Mouse (Mus musculus) MEL (cell line): ENCODE measurements around the gene Tnks1bp1.

Experiments used
- BHLHE40 ChIP-seq: IDR thresholded peaks from 2 replicates; pipeline ENCODE4 v1.6.1; 2012; ENCODE audit warnings: low read depth, mild to moderate bottlenecking, inconsistent platforms, low read length, improper control_type of control experiment, borderline replicate concordance
- CTCF ChIP-seq, 3 experiments: IDR thresholded peaks in 2 of 3; conservative IDR thresholded peaks in 1 of 3; 2 replicates each; pipeline ENCODE4 v1.5.1; 2011 to 2012; ENCODE audit warnings: low read length in 3 of 3, low read depth in 2 of 3, mild to moderate bottlenecking in 2 of 3, improper control_type of control experiment in 1 of 3, inconsistent platforms in 1 of 3, mixed read lengths in 1 of 3, moderate library complexity in 1 of 3; ENCODE audit not compliant: control insufficient read depth in 1 of 3, insufficient read depth in 1 of 3, poor library complexity in 1 of 3, severe bottlenecking in 1 of 3
- GATA1 ChIP-seq: IDR thresholded peaks from 2 replicates; pipeline ENCODE4 v1.6.1; 2011; ENCODE audit warnings: low read depth, low read length, improper control_type of control experiment
- MAFK ChIP-seq: IDR thresholded peaks from 2 replicates; pipeline ENCODE4 v1.6.1; 2011; ENCODE audit warnings: low read depth, mild to moderate bottlenecking, low read length, improper control_type of control experiment, borderline replicate concordance
- MAX ChIP-seq: IDR thresholded peaks from 2 replicates; pipeline ENCODE4 v1.6.1; 2011; ENCODE audit warnings: low read length, improper control_type of control experiment
- MAZ ChIP-seq: IDR thresholded peaks from 2 replicates; pipeline ENCODE4 v1.6.1; 2012; ENCODE audit warnings: low read depth, mild to moderate bottlenecking, inconsistent platforms, low read length, improper control_type of control experiment
- MYB ChIP-seq: IDR thresholded peaks from 2 replicates; pipeline ENCODE4 v1.6.1; 2011; ENCODE audit warnings: mild to moderate bottlenecking, low read depth, low read length, improper control_type of control experiment
- POLR2A ChIP-seq, 2 experiments: IDR thresholded peaks; 2 replicates each; pipeline ENCODE4 v1.6.1; 2011 to 2012; ENCODE audit warnings: low read length in 2 of 2, mild to moderate bottlenecking in 2 of 2, control low read depth in 1 of 2, improper control_type of control experiment in 1 of 2, low read depth in 1 of 2, moderate library complexity in 1 of 2; ENCODE audit not compliant: control insufficient read depth in 1 of 2, insufficient read depth in 1 of 2, poor library complexity in 1 of 2
- POLR2AphosphoS5 ChIP-seq: IDR thresholded peaks from 2 replicates; pipeline ENCODE4 v1.6.1; 2012; ENCODE audit warnings: low read depth, borderline replicate concordance, mild to moderate bottlenecking, inconsistent platforms, low read length, moderate library complexity, mixed read lengths
- RCOR1 ChIP-seq: IDR thresholded peaks from 2 replicates; pipeline ENCODE4 v1.6.1; 2012; ENCODE audit warnings: low read depth, mild to moderate bottlenecking, inconsistent platforms, low read length, improper control_type of control experiment
- TAL1 ChIP-seq: IDR thresholded peaks from 2 replicates; pipeline ENCODE4 v1.6.1; 2012; ENCODE audit warnings: mild to moderate bottlenecking, inconsistent platforms, low read length, moderate library complexity, mixed read lengths
- ZC3H11A ChIP-seq: IDR thresholded peaks from 2 replicates; pipeline ENCODE4 v1.6.1; 2012; ENCODE audit warnings: low read depth, mild to moderate bottlenecking, inconsistent platforms, low read length, improper control_type of control experiment
- ZMIZ1 ChIP-seq: IDR thresholded peaks from 2 replicates; pipeline ENCODE4 v1.6.1; 2012; ENCODE audit warnings: low read depth, mild to moderate bottlenecking, inconsistent platforms, low read length, improper control_type of control experiment, moderate library complexity

GRCm38 (mm10) chr2:85036507-85037046, 11.2 kb upstream of the Tnks1bp1 start:
- no peak for TF ChIP-seq ZC3H11A
- no peak for TF ChIP-seq MAZ
- no peak for TF ChIP-seq POLR2AphosphoS5
- no peak for TF ChIP-seq BHLHE40
- TF ChIP-seq CTCF (IDR thresholded peaks at IDR 0.05 in 2 of 3, conservative IDR thresholded peaks at IDR 0.05 in 1 of 3; ENCODE audit: control insufficient read depth in 1 of 3, insufficient read depth in 1 of 3, low read depth in 2 of 3, low read length in 3 of 3, poor library complexity in 1 of 3, severe bottlenecking in 1 of 3) = no peak
- TF ChIP-seq ZMIZ1 = no peak
- no peak; the same call in 1 of the 2 replicates for TF ChIP-seq GATA1
- TF ChIP-seq MAX = no peak
- no peak for TF ChIP-seq MYB
- TF ChIP-seq MAFK = no peak
- no peak for TF ChIP-seq POLR2A (IDR thresholded peaks at IDR 0.05; ENCODE audit: control insufficient read depth in 1 of 2, insufficient read depth in 1 of 2, low read depth in 1 of 2, low read length in 2 of 2, poor library complexity in 1 of 2)
- TF ChIP-seq TAL1 = no peak; the same call in 1 of the 2 replicates
- TF ChIP-seq RCOR1 = no peak
